Mouse (Mus musculus) G1E (cell line): Measurements from ENCODE around the gene Fam104a. TPM values are rescaled to one million over a fixed set of nuclear protein-coding genes. Genes with fewer than 3 reads are reported as not detected.

Source experiments
- ATAC-seq: 2 replicates; pipeline ENCODE4 v1.8.0; 2016; ENCODE audit warnings: mild to moderate bottlenecking; ENCODE audit not compliant: insufficient number of reproducible peaks, poor library complexity, low FRiP score, severe bottlenecking; ENCODE audit errors: extremely low read depth
- DNase-seq: peaks from one replicate; pipeline ENCODE4 v3.0.0; 2012; ENCODE audit warnings: low spot score
- H3K27me3 ChIP-seq: 2 replicates; pipeline ENCODE4 v1.6.1; 2012; ENCODE audit warnings: mild to moderate bottlenecking, low read length, inconsistent platforms; ENCODE audit not compliant: insufficient read depth
- H3K36me3 ChIP-seq: replicated peaks from 2 replicates; pipeline ENCODE3; 2012; ENCODE audit warnings: mild to moderate bottlenecking, inconsistent platforms
- H3K4me1 ChIP-seq: 2 replicates; pipeline ENCODE4 v1.6.1; 2012; ENCODE audit warnings: low read depth, low read length, inconsistent platforms, mixed read lengths; ENCODE audit not compliant: insufficient read depth
- H3K4me3 ChIP-seq: 2 replicates; pipeline ENCODE4 v1.5.1; 2012; ENCODE audit warnings: low read depth, mild to moderate bottlenecking, inconsistent platforms, low read length, moderate library complexity, mixed read lengths
- H3K9me3 ChIP-seq: replicated peaks from 2 replicates; pipeline ENCODE4 v1.6.1; 2012; ENCODE audit warnings: inconsistent platforms
- CTCF ChIP-seq: IDR thresholded peaks from 2 replicates; pipeline ENCODE4 v1.5.1; 2012; ENCODE audit warnings: low read depth, low read length, inconsistent platforms, mixed read lengths
- GATA1 ChIP-seq: IDR thresholded peaks from 2 replicates; pipeline ENCODE4 v1.6.1; 2012; ENCODE audit warnings: borderline replicate concordance, low read length, inconsistent platforms, mixed read lengths
- GATA2 ChIP-seq: IDR thresholded peaks from 2 replicates; pipeline ENCODE4 v1.6.1; 2012; ENCODE audit warnings: low read depth, low read length, inconsistent platforms, borderline replicate concordance
- POLR2AphosphoS5 ChIP-seq: IDR thresholded peaks from 2 replicates; pipeline ENCODE4 v1.6.1; 2012; ENCODE audit warnings: low read depth, low read length, inconsistent platforms; ENCODE audit not compliant: insufficient replicate concordance
- TAL1 ChIP-seq: conservative IDR thresholded peaks from 2 replicates; pipeline ENCODE4 v1.6.1; 2012; ENCODE audit warnings: low read depth, low read length, inconsistent platforms, mixed read lengths
- polyA plus RNA-seq: library from polyadenylated mRNA; stranded (reverse); fragments of >175 nt; gene quantifications from 2 replicates; pipeline ENCODE4 v1.2.3, GENCODE M21; 2012
- total RNA-seq, 2 experiments: library from RNA; stranded (forward) in 1 of 2; stranded (reverse) in 1 of 2; fragments of 200-1000 nt in 1 of 2; fragments of >200 nt in 1 of 2; fragmentation: Nextera tagmentation in 1 of 2; gene quantifications; 2 replicates each; pipeline ENCODE4 v1.2.3; 2014 to 2017

Gene Fam104a
- total and polyA plus RNA-seq, 3 experiments = 35.9 to 111 (median 43.8) TPM

- TF ChIP-seq POLR2AphosphoS5 = no peak
- TF ChIP-seq TAL1 = no peak
- no peak for TF ChIP-seq GATA1
- no peak for TF ChIP-seq CTCF
- TF ChIP-seq GATA2 = no peak
- H3K27me3 ChIP-seq = no peaks in the 10 kb centered on the region; the same call in 1 of the 2 replicates
- no peak for DNase-seq
- H3K4me1 ChIP-seq = peaks cover 11% of the 10 kb centered on the region
- no peak overlapping the region for H3K4me3 ChIP-seq
- ATAC-seq = no peak
- H3K36me3 ChIP-seq = peaks cover 72% of the 10 kb centered on the region
- no peaks in the 10 kb centered on the region for H3K9me3 ChIP-seq
These were observed 43.3 kb upstream of the Fam104a start for GRCm38 (mm10) chr11:113726994-113727888.

- ATAC-seq (no peak), DNase-seq (no peak)
- no peaks in the 10 kb centered on the region for H3K9me3 ChIP-seq
- H3K27me3 ChIP-seq = no peaks in the 10 kb centered on the region; the same call in 1 of the 2 replicates
- no peak overlapping the region for H3K4me3 ChIP-seq
- H3K4me1 ChIP-seq = peaks cover 3% of the 10 kb centered on the region; the same call in 1 of the 2 replicates
- peaks cover 55% of the 10 kb centered on the region for H3K36me3 ChIP-seq
- no peak for TF ChIP-seq POLR2AphosphoS5
- TF ChIP-seq GATA1 = no peak
- no peak for TF ChIP-seq TAL1
- TF ChIP-seq GATA2 = no peak
- no peak for TF ChIP-seq CTCF
These were observed 41.5 kb upstream of the Fam104a start for GRCm38 (mm10) chr11:113725235-113726048.

- Histone ChIP-seq H3K9me3 (no peaks in the 10 kb centered on the region), H3K36me3 (peaks cover 27% of the 10 kb centered on the region), H3K27me3 (peaks cover 6% of the 10 kb centered on the region), H3K4me1 (0 out of 2 replicates have a peak, but pooled peaks cover 3% of the 10 kb centered on the region), H3K4me3 (no peak overlapping the region)
- TF ChIP-seq CTCF (no peak), POLR2AphosphoS5 (no peak), GATA1 (no peak), GATA2 (no peak), TAL1 (no peak)
- ATAC-seq = no peak
- DNase-seq = no peak
These were observed 38.6 kb upstream of the Fam104a start for GRCm38 (mm10) chr11:113722405-113723090.

- no peak overlapping the region for H3K4me3 ChIP-seq
- H3K4me1 ChIP-seq = peaks cover 3% of the 10 kb centered on the region; the same call in 1 of the 2 replicates
- DNase-seq = no peak
- H3K36me3 ChIP-seq = no peaks in the 10 kb centered on the region
- no peak for ATAC-seq
- TF ChIP-seq POLR2AphosphoS5 = no peak
- TF ChIP-seq TAL1 = no peak
- no peak for TF ChIP-seq GATA1
- TF ChIP-seq GATA2 = no peak
- no peak for TF ChIP-seq CTCF
- peaks cover 10% of the 10 kb centered on the region for H3K27me3 ChIP-seq
- no peaks in the 10 kb centered on the region for H3K9me3 ChIP-seq
These were observed 33.9 kb upstream of the Fam104a start for GRCm38 (mm10) chr11:113717767-113718424.

GRCm38 (mm10) chr11:113716132-113716531 is 32.2 kb upstream of the Fam104a start:
- Histone ChIP-seq H3K4me3 (no peak overlapping the region), H3K27me3 (peaks cover 10% of the 10 kb centered on the region), H3K9me3 (no peaks in the 10 kb centered on the region), H3K36me3 (no peaks in the 10 kb centered on the region), H3K4me1 (peaks cover 3% of the 10 kb centered on the region; the same call in 1 of the 2 replicates)
- TF ChIP-seq POLR2AphosphoS5 = no peak
- no peak for TF ChIP-seq CTCF
- no peak for TF ChIP-seq GATA2
- TF ChIP-seq GATA1 = no peak
- TF ChIP-seq TAL1 = no peak
- DNase-seq = no peak
- no peak for ATAC-seq
